Mouse (Mus musculus) megakaryocyte progenitor cell, adult 5-6 weeks (primary cell): ENCODE results near the gene Lilra6. TPM values are rescaled to one million over a fixed set of nuclear protein-coding genes. Genes with fewer than 3 reads are reported as not detected.
"Not testable (repeated sequence)": the region's sequence is repeated elsewhere in the genome, so short reads cannot be mapped to it uniquely, and the experiment has no call there.

Experiments
- ATAC-seq: replicated peaks from 2 replicates; pipeline ENCODE4 v1.8.0; 2016; ENCODE audit warnings: mild to moderate bottlenecking, moderate TSS enrichment, inconsistent platforms; ENCODE audit not compliant: poor library complexity
- total RNA-seq, 2 experiments: library from RNA; stranded (forward) in 1 of 2; stranded (reverse) in 1 of 2; fragments of 157-497, 149-512 nt in 1 of 2; fragments of 200-1000 nt in 1 of 2; gene quantifications; 2 replicates each; pipeline versions ENCODE4 v1.2.3 to v1.2.4; 2015 to 2017

Lilra6 gene
- total RNA-seq (2015) = 0.71 and 0.91 TPM in 2 replicates
- total RNA-seq (2017) = 0.64 and 0.67 TPM in 2 replicates

GRCm38 (mm10) chr7:3915387-3915786 lies at the start of gene Lilra6:
TSS of gene Lilra6 (minus strand) at chr7:3915503.
- not testable (repeated sequence) for ATAC-seq

GRCm38 (mm10) chr7:3962017-3962416 lies 46.7 kb upstream of the Lilra6 start:
- ATAC-seq = peak; percentile 71

- peak; percentile 42 for ATAC-seq
Observed at GRCm38 (mm10) chr7:3957387-3957786, 42.1 kb upstream of the Lilra6 start.

- 0 out of 2 replicates have a peak, but pooled peaks have one; percentile 44 for ATAC-seq
Observed at GRCm38 (mm10) chr7:3949159-3949558, 33.9 kb upstream of the Lilra6 start.

GRCm38 (mm10) chr7:3948223-3948622 lies 32.9 kb upstream of the Lilra6 start:
- ATAC-seq = peak; percentile 57

GRCm38 (mm10) chr7:3946117-3946516 lies 30.8 kb upstream of the Lilra6 start:
- ATAC-seq = peak; percentile 80

GRCm38 (mm10) chr7:3940915-3941314 lies 25.6 kb upstream of the Lilra6 start:
- peak; percentile 98 for ATAC-seq

GRCm38 (mm10) chr7:3939866-3940525 lies 24.7 kb upstream of the Lilra6 start:
- no peak for ATAC-seq

- ATAC-seq = peak; percentile 91
Observed at GRCm38 (mm10) chr7:3935473-3935872, 20.2 kb upstream of the Lilra6 start.

- no peak for ATAC-seq
Observed at GRCm38 (mm10) chr7:3903704-3904103, 11.6 kb downstream of the Lilra6 start.

- peak; percentile 83 for ATAC-seq
Observed at GRCm38 (mm10) chr7:3898036-3898590, 17.2 kb downstream of the Lilra6 start, which contains the start of gene Gm14548. TSS of gene Gm14548 (minus strand) at chr7:3898120.

GRCm38 (mm10) chr7:3875032-3875431 lies 40.3 kb downstream of the Lilra6 start:
- not testable (repeated sequence) for ATAC-seq

Other genes starting within 250 kb of the Lilra6 start
- 6.1 and 9.4 TPM in 2 replicates for gene Leng1, start 249.7 kb downstream of the Lilra6 start, total RNA-seq (2015)
- 7.9 and 10.3 TPM in 2 replicates for gene Leng1, start 249.7 kb downstream of the Lilra6 start, total RNA-seq (2017)
- gene Tmc4, start 237.9 kb downstream of the Lilra6 start, total RNA-seq (2015) = 4.4 and 8.4 TPM in 2 replicates
- gene Tmc4, start 237.9 kb downstream of the Lilra6 start, total RNA-seq (2017) = 2.9 and 3.2 TPM in 2 replicates
- gene Tsen34, start 222.6 kb downstream of the Lilra6 start, total RNA-seq (2015) = 15.0 and 19.4 TPM in 2 replicates
- 17.7 and 21.0 TPM in 2 replicates for gene Tsen34, start 222.6 kb downstream of the Lilra6 start, total RNA-seq (2017)
- 49.1 and 51.4 TPM in 2 replicates for gene Mboat7, start 222.0 kb downstream of the Lilra6 start, total RNA-seq (2015)
- 19.0 and 27.6 TPM in 2 replicates for gene Mboat7, start 222.0 kb downstream of the Lilra6 start, total RNA-seq (2017)
- gene Rps9, start 211.5 kb downstream of the Lilra6 start, total RNA-seq (2015) = 1,732 and 1,826 TPM in 2 replicates
- gene Rps9, start 211.5 kb downstream of the Lilra6 start, total RNA-seq (2017) = 1,590 and 1,738 TPM in 2 replicates
- 8.1 and 8.9 TPM in 2 replicates for gene Pirb, start 195.1 kb downstream of the Lilra6 start, total RNA-seq (2015)
- 4.5 and 4.7 TPM in 2 replicates for gene Pirb, start 195.1 kb downstream of the Lilra6 start, total RNA-seq (2017)
- 0.72 TPM in 1 of 2 replicates, not detected in the other for gene Gm15448, start 89.8 kb downstream of the Lilra6 start, total RNA-seq (2015)
- not detected in 2 replicates for gene Gm15448, start 89.8 kb downstream of the Lilra6 start, total RNA-seq (2017)
- gene Pira2, start 70.5 kb downstream of the Lilra6 start, total RNA-seq (2015) = 1.5 and 2.7 TPM in 2 replicates
- gene Pira2, start 70.5 kb downstream of the Lilra6 start, total RNA-seq (2017) = 1.5 TPM in 2 replicates
- 1.1 and 1.9 TPM in 2 replicates for gene Gm14548, start 17.4 kb downstream of the Lilra6 start, total RNA-seq (2015)
- 0.17 and 3.1 TPM in 2 replicates for gene Gm14548, start 17.4 kb downstream of the Lilra6 start, total RNA-seq (2017)
- 51.8 and 65.6 TPM in 2 replicates for gene Lair1, start 147.7 kb upstream of the Lilra6 start, total RNA-seq (2015)
- 80.4 and 95.9 TPM in 2 replicates for gene Lair1, start 147.7 kb upstream of the Lilra6 start, total RNA-seq (2017)
- 0.12 and 0.39 TPM in 2 replicates for gene Ttyh1, start 203.9 kb upstream of the Lilra6 start, total RNA-seq (2015)
- gene Ttyh1, start 203.9 kb upstream of the Lilra6 start, total RNA-seq (2017) = 0.17 TPM in 1 of 2 replicates, not detected in the other
- gene Leng8, start 221.5 kb upstream of the Lilra6 start, total RNA-seq (2015) = 23.2 and 36.4 TPM in 2 replicates
- gene Leng8, start 221.5 kb upstream of the Lilra6 start, total RNA-seq (2017) = 19.5 and 24.1 TPM in 2 replicates
- gene Leng9, start 234.9 kb upstream of the Lilra6 start, total RNA-seq (2015) = 0.72 and 1.5 TPM in 2 replicates
- gene Leng9, start 234.9 kb upstream of the Lilra6 start, total RNA-seq (2017) = 2.2 and 2.9 TPM in 2 replicates
- gene Cdc42ep5, start 249.4 kb upstream of the Lilra6 start, total RNA-seq (2015) = not detected in 2 replicates
- not detected in 2 replicates for gene Cdc42ep5, start 249.4 kb upstream of the Lilra6 start, total RNA-seq (2017)